Mouse (Mus musculus) forebrain, embryonic 14.5 days (tissue): ENCODE data around the gene Plcd3. TPM values are rescaled to one million over a fixed set of nuclear protein-coding genes. Genes with fewer than 3 reads are reported as not detected.

Experiments
- ATAC-seq: fragments of 200-750 bp; cut with Nextera tagmentation; 2 replicates; pipeline ENCODE4 v1.8.0; 2017; ENCODE audit warnings: mild to moderate bottlenecking, moderate library complexity
- DNase-seq: peaks from one replicate; pipeline ENCODE4 v3.0.0-alpha.2; 2015; ENCODE audit warnings: low spot score
- H3K27ac ChIP-seq: fragments of 300-500 bp; sonication (generic); 2 replicates; pipeline ENCODE4 v1.5.1; 2014; ENCODE audit warnings: low read depth, mild to moderate bottlenecking, control low read depth, low read length, moderate library complexity
- H3K27me3 ChIP-seq: fragments of 300-500 bp; sonication (generic); replicated peaks from 2 replicates; pipeline ENCODE4 v1.6.1; 2014; ENCODE audit warnings: low read length, control low read depth, mixed read lengths; ENCODE audit not compliant: control insufficient read depth, insufficient read depth
- H3K36me3 ChIP-seq: fragments of 300-500 bp; sonication (generic); 2 replicates; pipeline ENCODE4 v1.6.1; 2014; ENCODE audit warnings: low read length, control low read depth; ENCODE audit not compliant: control insufficient read depth, insufficient read depth
- H3K4me1 ChIP-seq: fragments of 300-500 bp; sonication (generic); 2 replicates; pipeline ENCODE4 v1.6.1; 2014; ENCODE audit warnings: antibody characterized with exemption, low read length, control low read depth; ENCODE audit not compliant: control insufficient read depth, insufficient read depth
- H3K4me2 ChIP-seq: fragments of 300-500 bp; sonication (generic); 2 replicates; pipeline ENCODE4 v1.6.1; 2014; ENCODE audit warnings: mild to moderate bottlenecking, control low read depth, low read length
- H3K4me3 ChIP-seq: fragments of 300-500 bp; sonication (generic); 2 replicates; pipeline ENCODE4 v1.5.1; 2014; ENCODE audit warnings: low read depth, low read length, control low read depth
- H3K9ac ChIP-seq: fragments of 300-500 bp; sonication (generic); 2 replicates; pipeline ENCODE4 v1.6.1; 2014; ENCODE audit warnings: mild to moderate bottlenecking, low read length, control low read depth, moderate library complexity
- H3K9me3 ChIP-seq: fragments of 300-500 bp; sonication (generic); replicated peaks from 2 replicates; pipeline ENCODE4 v1.6.1; 2016; ENCODE audit warnings: low read length, control low read depth, mixed read lengths; ENCODE audit not compliant: control insufficient read depth
- WGBS: fragments of 180-500 bp; shearing (Covaris S2); extraction: QIAGEN DNeasy Blood & Tissue Kit; methylation state at CpG from one replicate; pipeline ENCODE4 v1.1.7; 2014; 5-methylcytosine and 5-hydroxymethylcytosine counted together
- polyA plus RNA-seq: library from polyadenylated mRNA; unstranded; fragments of >200 nt; fragmentation: Nextera tagmentation; extraction: Ambion mirVana; gene quantifications from 2 replicates; pipeline ENCODE4 v1.2.1, GENCODE M21; 2014

The Plcd3 gene
- polyA plus RNA-seq, 1 experiment from 2014 or later: 1.4 TPM

DNA sequence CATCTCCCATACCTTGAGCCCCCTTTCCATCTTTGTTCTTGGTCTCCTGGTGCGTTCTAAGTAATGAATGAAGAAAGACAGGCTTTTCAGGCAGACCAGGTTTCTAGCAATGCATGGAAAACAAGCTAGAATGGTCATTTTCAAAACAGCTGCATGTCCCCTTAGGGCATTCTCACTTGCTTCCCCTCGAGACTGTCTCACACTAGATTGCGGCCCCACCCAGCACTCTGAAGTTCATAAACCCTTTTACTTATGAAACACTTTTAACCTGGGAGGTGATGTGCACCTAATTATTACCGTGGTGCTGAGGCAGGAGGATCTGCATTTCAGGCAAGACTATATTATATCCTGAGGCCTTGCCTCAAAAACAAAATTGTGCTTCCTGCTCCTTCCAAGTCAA is 12.3 kb upstream of the Plcd3 start:
- Histone ChIP-seq H3K4me3 (no peak overlapping the region), H3K27ac (no peak overlapping the region), H3K36me3 (no peaks in the 10 kb centered on the region), H3K9ac (no peak overlapping the region), H3K4me2 (no peak overlapping the region), H3K9me3 (no peaks in the 10 kb centered on the region), H3K4me1 (peaks cover 26% of the 10 kb centered on the region), H3K27me3 (peaks cover 22% of the 10 kb centered on the region)
- no peak for ATAC-seq
- no peak for DNase-seq
- WGBS: 76% methylated on average over 4 of the region's 4 CpGs

DNA sequence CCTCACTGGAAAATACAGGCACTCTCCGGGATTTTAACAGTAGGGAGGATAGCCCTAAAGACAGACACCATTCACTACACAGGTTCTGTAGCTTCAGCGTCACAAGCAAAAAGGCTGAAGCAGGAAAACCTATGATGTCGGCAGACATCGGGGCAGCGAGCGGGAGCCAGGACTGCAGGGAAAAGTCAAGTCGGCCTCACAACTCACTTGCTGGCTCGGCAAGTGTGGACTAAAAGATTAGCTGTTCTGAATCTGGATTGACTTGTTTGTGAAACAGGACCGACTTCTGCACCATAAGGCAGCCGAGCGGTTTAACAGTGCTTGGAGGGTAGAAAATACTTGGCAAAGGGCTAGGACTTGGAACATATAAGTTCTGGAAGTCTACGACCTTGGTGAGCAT is 11.5 kb upstream of the Plcd3 start:
- Histone ChIP-seq H3K9ac (no peak overlapping the region), H3K27ac (no peak overlapping the region), H3K27me3 (peaks cover 22% of the 10 kb centered on the region), H3K36me3 (no peaks in the 10 kb centered on the region), H3K9me3 (no peaks in the 10 kb centered on the region), H3K4me3 (no peak overlapping the region), H3K4me2 (0 out of 2 replicates have a peak overlapping the region, but pooled peaks have one; percentile 48), H3K4me1 (peaks cover 19% of the 10 kb centered on the region)
- 28% methylated on average over 12 of the region's 12 CpGs for WGBS
- ATAC-seq: no peak
- no peak for DNase-seq

DNA sequence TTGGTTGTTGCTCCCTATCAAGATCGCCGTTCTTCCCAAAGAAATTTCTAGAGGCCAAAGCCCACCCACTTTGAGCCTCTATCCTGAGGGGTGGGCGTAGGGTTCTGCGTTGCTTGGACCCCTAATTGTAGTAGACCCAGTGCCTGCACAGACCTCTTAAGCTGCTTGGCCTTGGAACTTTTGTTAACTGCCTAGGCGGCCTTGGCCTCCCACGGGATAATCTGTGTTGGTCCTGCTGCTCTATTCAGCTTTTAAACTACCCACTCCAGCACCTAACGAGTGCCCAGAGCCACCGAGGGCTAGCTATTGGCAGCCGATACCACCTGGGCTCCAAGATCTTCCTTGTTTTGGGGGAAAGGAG is 11.1 kb upstream of the Plcd3 start:
- Histone ChIP-seq H3K27me3 (peaks cover 22% of the 10 kb centered on the region), H3K4me1 (peaks cover 16% of the 10 kb centered on the region), H3K27ac (no peak overlapping the region), H3K4me3 (peak overlapping the region; percentile 17), H3K36me3 (no peaks in the 10 kb centered on the region), H3K9me3 (no peaks in the 10 kb centered on the region), H3K4me2 (peak overlapping the region; percentile 48), H3K9ac (peak overlapping the region; percentile 18; the same call in 1 of the 2 replicates)
- no peak for ATAC-seq
- WGBS: 7% methylated on average over 9 of the region's 9 CpGs
- DNase-seq: no peak

DNA sequence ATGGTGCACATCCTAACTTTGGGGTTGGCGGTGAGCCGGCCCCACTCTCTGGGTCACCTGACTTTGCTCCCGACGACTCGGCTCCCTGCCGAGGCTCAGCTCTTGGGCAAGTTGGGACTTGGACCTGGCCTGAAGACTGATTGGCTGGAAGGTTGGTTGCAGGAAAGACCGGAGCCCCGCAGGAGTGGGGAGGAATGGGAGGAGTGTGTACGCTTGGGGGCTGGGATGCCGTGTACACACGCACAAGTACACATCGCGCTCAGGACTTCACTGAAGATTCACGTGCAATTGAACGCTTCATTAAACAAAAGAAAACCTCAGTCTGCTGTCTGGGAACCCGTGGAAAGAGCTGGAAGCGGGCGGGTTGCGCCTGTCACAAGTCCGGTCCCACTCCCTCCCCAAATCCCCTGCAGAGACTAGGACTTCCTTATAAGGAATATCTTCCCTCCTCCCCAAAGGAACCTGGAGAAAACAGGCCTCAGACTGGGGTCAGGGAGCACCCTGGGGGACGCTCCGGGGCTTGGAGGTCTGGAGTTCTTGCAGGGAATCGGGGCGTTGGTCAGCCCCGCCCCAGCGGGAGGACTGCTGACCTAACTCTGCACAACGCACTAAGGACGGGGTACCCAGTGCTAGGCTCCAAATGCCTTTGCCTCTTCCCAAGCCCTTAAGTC is 10.6 kb upstream of the Plcd3 start:
- Histone ChIP-seq H3K27me3 (peaks cover 22% of the 10 kb centered on the region), H3K9me3 (no peaks in the 10 kb centered on the region), H3K4me1 (peaks cover 15% of the 10 kb centered on the region), H3K27ac (no peak overlapping the region), H3K9ac (peak overlapping the region; percentile 18), H3K36me3 (no peaks in the 10 kb centered on the region), H3K4me3 (peak overlapping the region; percentile 17), H3K4me2 (peak overlapping the region; percentile 48)
- WGBS: 2% methylated on average over 28 of the region's 28 CpGs
- ATAC-seq (no peak), DNase-seq (peak; percentile 31)

DNA sequence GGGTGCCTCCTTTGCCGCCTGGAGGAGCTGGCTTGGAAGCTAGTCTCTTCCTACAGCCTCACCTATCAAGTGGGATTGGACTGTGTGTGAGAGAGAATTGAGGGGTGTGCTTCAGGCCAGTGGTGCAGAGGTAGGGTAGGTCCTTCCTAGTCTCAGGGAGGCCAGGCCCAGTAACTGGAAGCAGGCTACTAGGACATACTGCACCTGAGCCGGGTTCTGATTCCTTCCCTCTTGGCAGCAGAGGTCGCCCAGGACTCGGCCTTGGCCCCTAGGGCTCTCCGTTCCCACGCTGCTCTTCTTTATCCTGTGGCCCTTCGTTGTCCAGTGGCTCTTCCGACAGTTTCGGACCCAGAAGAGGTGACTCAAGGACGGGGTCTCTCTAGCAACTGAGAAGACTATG is 9.8 kb upstream of the Plcd3 start:
- Histone ChIP-seq H3K9me3 (no peaks in the 10 kb centered on the region), H3K9ac (no peak overlapping the region), H3K4me2 (peak overlapping the region; percentile 48; the same call in 1 of the 2 replicates), H3K27me3 (peaks cover 22% of the 10 kb centered on the region), H3K36me3 (no peaks in the 10 kb centered on the region), H3K4me3 (no peak overlapping the region), H3K4me1 (peaks cover 13% of the 10 kb centered on the region), H3K27ac (no peak overlapping the region)
- no peak for ATAC-seq
- no peak for DNase-seq
- 16% methylated on average over 10 of the region's 10 CpGs for WGBS

DNA sequence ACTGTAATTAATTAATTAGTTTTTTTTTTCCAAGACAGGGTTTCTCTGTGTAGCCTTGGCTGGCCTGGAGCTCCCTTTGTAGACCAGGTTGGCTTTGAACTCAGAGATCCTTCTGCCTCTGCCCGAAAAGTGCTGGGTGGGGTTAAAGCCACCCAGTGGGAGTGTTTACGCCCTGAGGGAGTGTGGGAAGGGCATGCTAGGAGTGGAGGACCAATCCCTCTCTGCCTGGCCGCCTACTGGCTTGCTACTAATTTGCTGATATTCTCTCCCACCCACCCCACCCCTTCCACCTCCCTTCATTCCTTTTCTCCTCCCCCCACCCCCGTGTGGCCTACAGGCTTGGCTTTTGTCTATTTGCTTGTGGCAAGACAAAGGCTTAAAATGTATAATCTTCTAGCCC is 4.9 kb upstream of the Plcd3 start:
- WGBS: 42% methylated on average over 4 of the region's 4 CpGs
- no peak for ATAC-seq

DNA sequence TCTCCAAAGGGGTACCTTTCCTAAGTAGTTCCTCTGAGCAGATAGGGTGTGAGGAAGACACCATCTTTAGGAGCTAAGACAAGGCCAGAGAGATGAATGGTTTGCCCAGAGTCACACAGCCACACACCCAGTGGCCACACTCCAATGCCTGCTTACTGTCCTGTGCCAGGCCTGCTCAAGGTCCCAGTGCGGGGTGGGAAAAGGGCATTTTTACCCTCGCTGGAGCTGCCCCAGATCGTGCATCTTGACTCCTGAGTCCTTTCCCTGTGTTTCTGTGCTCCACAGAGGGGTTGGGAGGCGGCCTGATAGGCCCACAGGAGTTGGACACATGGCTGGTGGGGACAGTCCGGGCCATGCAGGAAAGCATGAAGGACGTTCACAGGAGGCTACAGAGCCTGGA is 4.4 kb upstream of the Plcd3 start:
- Histone ChIP-seq H3K9me3 (no peaks in the 10 kb centered on the region), H3K9ac (no peak overlapping the region), H3K4me3 (no peak overlapping the region), H3K36me3 (no peaks in the 10 kb centered on the region), H3K4me2 (no peak overlapping the region), H3K27ac (no peak overlapping the region), H3K4me1 (peaks cover 12% of the 10 kb centered on the region; the same call in 1 of the 2 replicates), H3K27me3 (peaks cover 16% of the 10 kb centered on the region)
- 87% methylated on average over 6 of the region's 6 CpGs for WGBS
- ATAC-seq: no peak
- no peak for DNase-seq

More for the DNA sequence above, 4.9 kb upstream of the Plcd3 start:
- no peak overlapping the region for H3K4me2 ChIP-seq
- no peak for DNase-seq
- H3K9ac ChIP-seq: no peak overlapping the region
- H3K27me3 ChIP-seq: peaks cover 14% of the 10 kb centered on the region
- H3K27ac ChIP-seq: no peak overlapping the region
- H3K36me3 ChIP-seq: no peaks in the 10 kb centered on the region
- no peak overlapping the region for H3K4me3 ChIP-seq
- peaks cover 8% of the 10 kb centered on the region; the same call in 1 of the 2 replicates for H3K4me1 ChIP-seq
- H3K9me3 ChIP-seq: no peaks in the 10 kb centered on the region

DNA sequence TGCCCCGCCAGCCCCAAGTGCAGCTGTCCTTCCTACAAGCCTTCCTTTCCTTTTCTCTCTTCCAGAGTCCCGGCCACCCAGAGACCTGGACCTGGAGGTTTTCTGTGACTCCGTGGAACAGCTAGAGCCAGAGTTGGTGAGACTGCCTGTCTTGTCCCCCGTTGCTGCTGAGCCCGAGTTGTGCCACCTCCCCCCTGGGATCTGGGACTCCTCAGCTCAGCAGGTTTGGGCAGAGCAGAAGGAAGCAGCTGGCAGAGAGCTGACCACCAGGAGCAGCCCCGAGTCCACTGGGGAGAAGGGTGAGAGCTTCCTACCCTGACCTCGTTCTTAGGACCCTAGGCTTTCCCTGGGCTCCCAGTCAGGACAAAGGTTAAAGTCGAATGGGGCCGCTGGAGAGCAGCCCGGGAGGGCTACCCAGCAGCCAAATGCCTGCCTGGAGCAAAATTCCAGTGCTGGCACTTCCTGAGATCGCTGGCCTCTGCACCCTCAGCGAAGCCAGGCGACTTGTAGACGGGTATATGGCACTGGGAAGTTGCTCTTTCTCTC is 3.8 kb upstream of the Plcd3 start:
- H3K4me3 ChIP-seq: no peak overlapping the region
- peaks cover 12% of the 10 kb centered on the region; the same call in 1 of the 2 replicates for H3K4me1 ChIP-seq
- 59% methylated on average over 13 of the region's 14 CpGs for WGBS
- ATAC-seq: no peak
- DNase-seq: no peak
- H3K27ac ChIP-seq: no peak overlapping the region
- H3K9ac ChIP-seq: no peak overlapping the region
- H3K27me3 ChIP-seq: peaks cover 19% of the 10 kb centered on the region
- H3K36me3 ChIP-seq: no peaks in the 10 kb centered on the region
- H3K4me2 ChIP-seq: no peak overlapping the region
- H3K9me3 ChIP-seq: no peaks in the 10 kb centered on the region

DNA sequence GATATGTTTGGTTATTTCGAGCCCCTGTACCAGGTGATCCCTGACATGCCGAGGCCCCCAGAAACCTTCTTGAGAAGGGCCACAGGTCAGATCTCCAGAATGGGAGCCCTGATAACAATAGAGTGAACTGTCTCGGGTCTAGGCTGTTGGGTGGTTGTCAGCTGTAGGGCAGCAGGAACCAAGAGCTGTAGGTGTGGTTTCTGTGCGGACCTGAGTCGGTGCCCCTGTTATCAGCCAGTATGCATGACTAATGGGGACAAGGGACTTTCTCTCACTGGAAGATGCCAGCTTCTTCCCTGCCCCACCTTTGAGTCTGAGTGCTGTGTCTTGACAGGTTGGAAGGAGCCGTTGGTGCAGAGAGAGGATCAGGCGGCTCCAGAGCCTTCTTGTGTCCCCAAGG is 3.0 kb upstream of the Plcd3 start:
- 90% methylated on average over 7 of the region's 7 CpGs for WGBS
- DNase-seq: no peak
- no peak overlapping the region for H3K27ac ChIP-seq
- H3K9ac ChIP-seq: no peak overlapping the region
- no peaks in the 10 kb centered on the region for H3K9me3 ChIP-seq
- H3K27me3 ChIP-seq: peaks cover 27% of the 10 kb centered on the region
- H3K4me2 ChIP-seq: no peak overlapping the region
- peaks cover 12% of the 10 kb centered on the region; the same call in 1 of the 2 replicates for H3K4me1 ChIP-seq
- no peaks in the 10 kb centered on the region for H3K36me3 ChIP-seq
- no peak overlapping the region for H3K4me3 ChIP-seq
- ATAC-seq: no peak
